Mouse (Mus musculus): ENCODE measurements around the gene Pla2g7.

The Pla2g7 gene

DNA sequence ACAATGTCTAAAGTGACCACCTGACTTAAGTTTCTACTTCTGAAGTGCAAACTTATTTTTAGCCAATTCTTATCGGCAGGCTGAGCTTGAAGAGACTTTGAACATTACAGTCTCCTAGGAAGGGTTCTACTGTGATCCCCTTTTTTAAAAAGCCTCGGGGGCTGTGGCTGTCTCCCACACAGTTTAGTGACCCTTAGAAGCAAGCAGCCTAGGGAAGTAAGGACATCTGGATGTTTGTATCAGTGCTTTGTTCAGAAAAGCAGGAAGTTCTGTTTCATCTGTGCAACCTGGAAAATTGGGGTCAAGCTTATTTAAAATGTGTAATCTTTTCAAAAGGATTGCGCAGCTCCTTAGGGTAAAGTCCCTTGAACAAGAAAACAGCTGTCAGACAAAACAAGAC is 12.6 kb downstream of the Pla2g7 start:
- in situ Hi-C loops (cut with MboI, MseI), result no loop called here

DNA sequence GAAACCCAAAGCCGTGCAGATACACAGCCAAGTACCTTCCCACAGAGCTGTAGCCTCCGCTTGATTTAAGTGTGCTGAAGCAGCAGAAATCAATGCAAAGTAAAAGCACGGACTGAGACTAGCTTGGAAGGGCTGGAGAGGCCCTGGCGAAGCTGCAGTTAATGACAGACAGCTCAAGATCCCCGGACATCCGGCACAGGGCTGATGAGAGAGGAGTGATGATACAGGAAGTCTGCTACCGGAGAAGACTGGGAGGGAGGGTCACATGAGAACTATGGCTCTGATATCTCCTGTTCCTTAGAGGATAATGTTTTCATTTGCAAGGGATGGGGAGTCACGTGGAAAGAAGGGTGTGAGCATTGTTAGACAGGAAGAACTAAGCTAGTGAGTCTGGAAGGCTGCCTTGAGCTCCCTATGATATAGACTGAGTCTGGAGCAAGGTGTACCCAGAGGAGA is 13.1 kb downstream of the Pla2g7 start:
- in situ Hi-C loops (cut with MboI, MseI), result no loop called here

DNA sequence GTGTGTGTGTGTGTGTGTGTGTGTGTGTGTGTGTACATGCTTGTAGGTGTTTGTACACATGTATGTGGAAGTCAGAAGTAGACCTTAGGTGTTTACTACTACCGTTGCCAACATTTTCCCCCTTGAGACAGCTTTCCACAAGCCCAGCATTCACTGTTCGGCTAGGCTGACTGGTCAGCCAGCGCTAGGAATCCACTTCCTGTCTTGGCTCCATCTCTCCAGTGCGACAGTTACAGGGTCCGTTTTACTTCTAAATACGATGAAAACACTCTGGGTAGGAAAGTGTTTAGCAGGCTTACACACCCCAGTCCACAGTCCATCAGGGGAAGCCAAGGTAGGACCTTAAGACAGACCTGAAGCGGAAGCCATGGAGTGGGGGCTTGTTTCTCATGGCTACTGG is 16.9 kb downstream of the Pla2g7 start:
- in situ Hi-C loops (cut with MboI, MseI), result no loop called here

DNA sequence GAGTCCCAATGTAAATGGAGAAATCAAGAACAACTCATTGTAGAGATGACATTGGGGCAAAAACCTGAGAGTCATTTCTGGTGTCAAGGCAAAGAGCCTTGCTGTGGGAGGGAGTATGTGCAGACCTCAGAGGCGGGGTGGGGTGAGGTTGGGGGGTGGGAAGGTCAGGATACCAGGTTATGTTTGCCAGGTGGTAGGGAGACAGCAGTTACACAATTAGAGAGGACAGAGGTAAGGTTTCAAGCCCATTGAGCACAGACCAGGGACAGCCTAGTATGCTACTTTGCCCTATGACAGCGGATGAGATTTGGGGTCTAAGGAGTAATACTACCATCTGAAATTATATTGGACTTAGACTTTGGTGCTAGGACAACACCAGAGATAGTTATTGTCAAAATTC is 19.4 kb downstream of the Pla2g7 start:
- in situ Hi-C loops (cut with MboI, MseI), result no loop called here

DNA sequence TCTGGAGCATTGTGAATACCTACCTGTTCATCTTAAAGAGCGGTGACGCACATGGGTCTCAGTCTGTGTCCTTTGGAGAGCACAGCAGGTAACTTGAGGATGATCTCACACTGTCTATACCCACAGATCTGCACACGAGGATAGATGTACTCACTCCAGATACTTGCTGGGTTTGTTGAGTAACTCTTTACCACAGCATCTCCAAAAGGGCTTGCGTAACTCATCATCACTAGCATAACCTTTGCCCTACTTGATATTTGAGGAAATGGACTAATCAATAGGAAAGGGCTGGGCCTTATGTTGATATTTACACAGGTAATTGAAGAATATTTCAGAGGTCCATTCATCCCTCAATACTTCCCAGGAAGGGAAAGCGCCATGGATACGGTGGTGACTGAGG is 21.9 kb downstream of the Pla2g7 start:
- in situ Hi-C loops (cut with MboI, MseI), result no loop called here

DNA sequence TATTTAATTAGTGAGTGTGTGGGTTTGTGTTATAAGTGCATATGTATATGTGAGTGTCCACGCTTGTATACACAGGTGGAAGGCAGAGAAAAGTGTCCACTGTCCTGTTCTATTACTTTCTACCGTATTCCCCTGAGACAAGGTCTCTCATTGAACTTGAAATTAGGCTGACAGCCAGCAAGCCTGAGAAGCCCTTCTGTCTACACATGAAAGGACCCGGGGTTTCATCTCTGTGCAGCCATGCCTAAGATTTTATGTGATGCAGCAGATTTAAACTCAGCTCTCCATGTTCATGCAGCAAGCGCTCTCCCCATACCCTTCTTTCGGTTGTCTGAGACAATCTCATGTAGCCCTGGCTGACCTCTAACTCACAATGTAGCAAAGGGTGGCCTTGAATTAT is 22.6 kb downstream of the Pla2g7 start:
- in situ Hi-C loops (cut with MboI, MseI), result no loop called here

DNA sequence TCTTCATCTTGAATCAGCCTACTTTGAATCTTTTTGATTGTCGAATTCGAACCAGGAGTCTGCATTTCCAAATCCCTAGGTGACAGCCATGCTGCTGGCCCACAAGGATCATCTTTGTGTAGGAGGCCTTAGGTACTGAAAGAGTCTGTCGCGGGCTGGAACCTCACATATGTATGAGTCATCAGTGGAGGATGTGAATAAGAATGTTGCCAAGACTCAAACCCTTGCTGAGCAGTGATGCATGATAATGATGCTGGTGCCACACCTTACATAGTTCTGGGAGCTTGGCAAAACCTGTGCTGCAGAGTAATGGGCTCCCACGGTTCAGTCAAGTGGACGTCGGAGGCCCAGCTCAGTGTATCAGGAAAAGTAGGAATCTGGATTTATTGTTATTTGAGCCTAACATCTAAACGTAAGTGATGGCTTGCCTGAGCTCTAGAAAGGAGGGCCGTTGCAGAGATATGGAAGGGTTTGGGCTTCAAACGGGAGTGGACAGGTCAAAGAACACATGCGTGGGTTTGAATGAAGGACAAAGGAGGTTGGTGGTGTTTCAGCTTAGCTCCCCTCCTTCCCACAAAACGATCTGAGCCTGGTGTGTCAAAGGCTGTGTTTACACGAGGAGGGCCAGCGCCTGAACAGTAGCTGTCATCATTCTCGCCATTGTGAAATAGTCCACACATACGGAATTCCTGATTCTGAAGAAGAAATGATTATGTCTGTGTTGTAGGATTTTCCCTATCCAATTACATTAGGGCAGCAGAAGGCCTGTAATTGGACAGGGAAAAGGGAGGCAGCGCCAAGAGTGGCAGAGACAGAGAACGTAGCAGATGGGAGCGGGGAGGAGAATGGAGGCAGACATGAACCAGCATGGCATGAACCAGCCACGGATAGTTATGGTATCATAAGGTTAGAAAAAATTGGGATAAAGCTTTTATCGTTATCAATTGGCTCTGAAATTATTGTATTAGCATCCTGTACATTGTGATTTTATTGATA is 24.7 kb downstream of the Pla2g7 start:
- in situ Hi-C loops (cut with MboI, MseI), result no loop called here

DNA sequence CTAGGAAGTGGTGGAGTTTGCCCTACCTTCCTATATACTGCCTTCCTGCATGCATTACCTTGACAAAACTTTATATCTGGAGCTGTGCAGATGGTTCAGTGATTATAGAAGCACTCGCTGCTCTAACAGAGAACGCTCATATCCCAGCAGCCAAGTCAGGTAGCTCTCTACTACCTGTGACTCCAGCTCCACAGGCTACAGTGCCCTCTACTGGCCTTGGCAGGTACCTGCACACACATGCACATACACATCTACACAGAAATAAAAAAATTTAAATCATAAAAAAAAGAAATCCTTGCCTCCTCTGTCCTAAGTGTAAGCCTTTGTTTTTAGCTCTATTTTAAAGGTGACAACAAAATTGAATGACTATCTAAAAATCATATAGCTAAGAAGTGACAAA is 29.8 kb downstream of the Pla2g7 start:
- in situ Hi-C loops (cut with MboI, MseI), result loop anchor here (5.0 kb wide), 1 partner anchor 335 kb away; no protein-coding TSS in a partner anchor

DNA sequence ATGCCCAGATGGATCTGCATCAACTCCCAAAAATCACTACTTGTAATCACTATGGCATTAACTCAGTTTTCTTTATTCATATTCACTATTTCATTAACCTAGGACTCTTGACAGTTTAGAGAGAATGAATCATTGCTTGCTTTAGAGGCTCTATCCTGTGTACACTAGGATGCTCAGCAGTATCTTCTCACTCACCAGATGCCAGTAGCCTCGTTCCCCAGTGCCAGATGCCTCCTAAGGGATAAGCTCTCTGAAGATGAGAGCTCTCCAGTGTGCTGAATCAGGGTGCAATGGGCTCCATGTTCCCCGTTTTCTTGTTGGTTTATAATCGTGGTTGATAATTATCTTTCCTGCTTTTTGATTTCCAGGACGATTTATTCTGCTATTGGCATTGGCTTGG is 30.8 kb downstream of the Pla2g7 start:
- in situ Hi-C loops (cut with MboI, MseI), result loop anchor here (5.0 kb wide), 1 partner anchor 336 kb away; no protein-coding TSS in a partner anchor

DNA sequence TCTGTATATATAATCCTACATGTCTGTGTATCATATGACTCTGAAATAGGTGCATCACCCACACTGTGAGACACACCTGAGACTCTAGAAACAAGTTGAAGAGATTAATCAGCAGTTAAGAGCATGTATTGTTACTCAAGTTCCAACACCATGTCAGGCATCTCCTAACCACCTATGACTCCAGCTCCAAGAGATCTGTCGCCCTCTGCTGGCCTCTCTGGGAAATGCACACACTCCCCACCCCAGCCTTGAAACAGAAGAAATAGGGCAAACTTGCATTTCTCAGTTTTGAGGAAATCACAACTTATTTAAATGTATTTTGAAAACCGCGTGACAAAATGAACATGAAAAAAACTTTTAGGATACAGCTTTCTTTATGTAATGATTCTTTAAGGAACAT is 38.8 kb downstream of the Pla2g7 start:
- in situ Hi-C loops (cut with MboI, MseI), result no loop called here

DNA sequence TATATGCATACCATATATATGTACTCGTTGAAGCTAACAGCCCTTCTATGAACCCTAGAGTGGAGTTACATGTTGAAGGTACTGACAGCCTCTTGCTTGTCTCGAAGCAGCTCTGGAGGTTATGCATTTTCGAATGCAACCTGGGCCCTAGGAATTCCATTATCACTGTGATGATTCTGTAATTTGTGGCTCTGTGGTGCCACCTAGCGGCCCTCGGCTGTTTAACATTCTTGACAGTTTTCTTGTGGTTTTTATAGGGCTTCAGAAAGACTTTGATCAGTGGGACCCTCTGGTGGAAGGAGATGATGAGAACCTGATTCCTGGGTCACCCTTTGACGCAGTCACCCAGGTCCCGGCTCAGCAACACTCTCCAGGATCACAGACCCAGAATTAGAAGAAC is 43.7 kb downstream of the Pla2g7 start:
- in situ Hi-C loops (cut with MboI, MseI), result loop anchor here (5.0 kb wide), 1 partner anchor 89 kb away; no protein-coding TSS in a partner anchor

DNA sequence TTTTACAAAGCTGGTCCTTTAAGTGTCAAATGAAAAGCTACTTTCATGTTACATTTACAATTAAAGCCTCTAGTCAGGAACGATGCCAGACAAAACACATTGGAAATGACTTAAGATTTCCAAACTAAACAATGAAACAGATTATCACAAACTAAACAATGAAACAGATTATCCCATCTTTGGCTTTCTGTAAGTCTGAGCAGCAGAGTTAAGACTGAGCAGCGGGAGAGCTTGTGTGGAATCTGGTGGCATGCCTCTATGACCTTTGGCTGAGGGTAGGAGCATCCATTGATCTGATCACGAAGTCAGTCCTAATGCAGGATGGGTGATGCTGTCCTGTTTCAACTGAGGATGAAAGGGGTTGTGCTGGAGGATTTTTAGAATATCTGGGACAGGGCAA is 44.3 kb downstream of the Pla2g7 start:
- in situ Hi-C loops (cut with MboI, MseI), result loop anchor here (5.0 kb wide), 1 partner anchor 90 kb away; no protein-coding TSS in a partner anchor

DNA sequence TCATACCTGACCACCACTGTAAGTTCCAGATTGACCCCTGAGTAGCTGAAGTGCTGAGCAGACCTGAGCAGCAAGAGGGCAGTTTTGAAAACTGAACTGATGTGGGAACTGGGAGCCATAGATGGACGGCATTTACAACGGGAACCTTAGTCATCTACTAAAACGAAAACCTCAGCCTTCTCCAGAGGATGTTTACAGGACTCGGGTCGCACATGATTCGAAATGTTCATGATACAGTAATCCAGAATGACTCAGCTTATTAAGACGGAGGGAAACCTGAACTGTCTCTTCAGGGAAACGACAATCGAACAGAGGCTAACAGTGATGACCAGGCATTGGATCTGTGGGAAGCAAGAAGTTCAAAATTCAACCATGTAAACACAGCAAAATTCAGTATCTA is 51.3 kb downstream of the Pla2g7 start:
- in situ Hi-C loops (cut with MboI, MseI), result no loop called here

DNA sequence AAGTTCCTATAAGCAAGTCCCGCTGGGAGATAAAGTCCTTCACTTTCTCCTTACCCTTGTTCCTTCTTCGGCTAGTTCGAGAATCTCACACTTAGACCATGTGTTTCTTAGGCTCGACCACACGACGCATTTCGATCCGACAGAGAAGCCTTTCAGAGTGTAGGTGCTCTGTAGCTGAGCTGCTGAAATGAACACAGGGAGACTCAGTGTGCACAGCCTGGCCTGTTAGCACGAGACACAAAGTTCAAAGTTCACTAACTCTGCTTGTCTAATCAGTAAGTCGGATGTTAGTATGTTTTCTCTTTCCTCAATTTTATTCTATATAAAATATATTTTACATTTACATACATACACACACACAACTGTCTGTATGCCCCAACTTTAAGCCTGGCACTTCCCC is 54.2 kb downstream of the Pla2g7 start:
- in situ Hi-C loops (cut with MboI, MseI), result no loop called here

DNA sequence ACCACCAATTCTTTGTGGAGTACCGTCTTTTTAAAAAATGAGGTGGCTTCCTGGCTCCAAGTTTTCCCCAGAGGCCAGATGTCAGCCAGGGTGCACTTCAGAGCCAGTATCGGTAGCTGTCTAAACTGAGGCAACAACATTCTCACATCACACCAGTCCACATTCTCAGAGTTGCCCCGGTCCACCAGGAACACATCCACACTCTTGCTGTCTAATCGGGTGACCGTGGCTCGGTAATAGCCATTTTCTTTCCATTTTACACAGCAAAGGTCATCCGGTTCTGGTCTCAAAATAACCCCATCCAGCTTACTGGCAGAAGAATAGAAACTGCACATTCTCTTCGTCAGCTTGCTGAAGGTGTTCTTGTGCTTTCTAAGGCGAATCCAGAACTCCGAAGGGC is 60.3 kb downstream of the Pla2g7 start:
- in situ Hi-C loops (cut with MboI, MseI), result no loop called here

DNA sequence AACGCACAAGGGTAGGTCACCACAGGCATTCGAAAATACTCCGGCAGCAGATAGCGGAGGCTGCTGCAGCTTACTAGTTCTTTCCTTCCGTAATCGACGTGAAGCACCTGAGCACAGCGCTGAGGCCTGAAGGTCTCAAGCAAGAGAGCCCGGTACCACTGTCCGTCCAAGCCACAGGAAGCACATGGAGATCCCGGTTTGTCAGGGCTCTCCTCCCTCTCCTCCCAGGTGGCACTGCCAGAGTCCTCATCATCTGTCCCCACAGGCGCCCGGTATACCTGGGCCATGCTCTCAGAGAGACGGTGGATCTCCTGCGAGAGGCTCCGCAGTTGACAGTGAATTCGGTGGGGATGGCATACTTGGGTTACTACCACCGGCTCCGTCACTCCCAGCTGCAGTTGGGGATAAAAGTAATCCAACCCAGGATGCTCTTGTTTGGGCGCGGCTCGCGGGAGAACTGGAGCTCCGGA is 61.2 kb downstream of the Pla2g7 start:
- in situ Hi-C loops (cut with MboI, MseI), result no loop called here

DNA sequence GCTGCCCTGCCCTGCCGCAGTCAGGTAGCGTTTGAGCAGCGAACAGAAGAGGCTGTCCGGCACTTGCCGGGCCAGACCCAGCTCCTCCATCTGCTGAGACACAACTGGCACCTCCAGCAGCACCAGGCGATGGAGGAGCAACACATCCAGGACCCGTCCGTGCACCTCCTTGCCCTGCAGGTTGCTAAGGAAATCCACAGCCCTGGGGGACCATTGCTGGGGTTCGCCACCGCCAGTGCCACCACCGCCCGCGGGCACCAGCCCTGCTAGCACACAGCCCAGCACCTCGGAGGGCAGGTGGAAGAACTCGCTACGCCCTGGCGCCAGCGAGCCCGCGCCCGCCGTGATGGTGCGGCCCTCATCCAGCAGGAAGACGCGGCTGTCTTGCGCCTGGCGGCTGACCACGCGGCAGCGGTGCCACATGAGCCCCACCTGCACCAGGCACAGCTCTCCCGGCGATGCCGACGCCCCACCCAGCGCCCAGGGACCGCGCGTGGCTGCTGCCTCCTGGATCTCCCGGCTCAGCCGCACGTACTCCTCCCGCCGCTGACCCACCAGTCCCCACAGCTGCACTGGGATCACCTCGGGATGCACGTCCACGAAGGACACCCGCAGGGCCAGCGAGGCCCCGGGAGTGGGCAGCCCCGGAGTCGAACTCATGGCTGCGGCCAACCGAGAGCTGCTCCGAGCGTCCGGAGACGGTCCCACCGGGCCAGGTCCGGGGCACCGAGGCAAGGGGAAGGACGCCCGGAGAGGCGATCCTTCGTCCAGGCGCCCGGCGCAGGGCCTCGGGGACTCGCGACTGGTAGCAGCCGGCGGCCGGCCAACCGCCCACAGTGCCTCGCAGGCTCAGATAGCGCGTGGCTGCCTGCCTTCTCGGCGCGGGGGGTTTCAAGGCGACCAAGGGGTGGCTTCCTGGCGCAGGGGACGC is 61.9 kb downstream of the Pla2g7 start, which contains the start of gene Tdrd6:
Gene Tdrd6 (minus strand): TSS at position 804 of the 931 bp plus-strand sequence.
- in situ Hi-C loops (cut with MboI, MseI), result no loop called here

DNA sequence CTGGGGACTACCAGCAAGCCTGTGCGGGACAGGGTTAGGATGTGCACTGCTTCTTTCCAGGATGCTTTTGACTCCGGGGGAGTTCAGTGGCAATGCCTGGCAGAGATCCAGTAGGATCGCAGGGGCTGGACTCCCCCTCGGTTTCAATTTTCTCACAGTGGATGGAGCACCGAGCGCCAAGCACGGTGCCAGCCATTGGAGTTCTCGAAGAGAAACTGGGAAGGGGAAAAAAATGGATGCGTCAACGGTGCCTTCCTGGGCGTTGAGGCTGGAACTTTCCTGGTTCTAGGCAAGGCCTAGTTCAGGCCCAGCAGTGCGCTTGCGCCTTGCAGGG is 62.5 kb downstream of the Pla2g7 start:
- in situ Hi-C loops (cut with MboI, MseI), result no loop called here

DNA sequence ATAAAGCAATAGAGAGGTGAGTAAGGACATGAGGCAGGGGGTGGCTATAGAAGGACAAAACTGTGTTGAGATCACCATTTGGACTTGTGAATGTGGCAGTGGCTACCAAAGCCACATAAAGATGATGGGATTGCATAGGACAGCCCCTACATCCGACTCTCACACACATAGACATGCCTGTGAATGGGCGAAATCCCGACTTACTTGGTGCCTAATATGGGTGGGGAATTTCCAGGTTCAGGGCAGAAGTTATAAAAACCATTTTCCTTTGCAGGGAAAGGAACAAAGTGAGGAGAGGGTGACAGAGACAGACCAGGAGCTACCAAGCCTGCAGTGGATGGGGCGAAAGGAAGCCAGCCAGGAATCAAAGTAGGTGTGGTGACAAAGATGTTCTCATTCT is 69.2 kb downstream of the Pla2g7 start:
- in situ Hi-C loops (cut with MboI, MseI), result no loop called here

DNA sequence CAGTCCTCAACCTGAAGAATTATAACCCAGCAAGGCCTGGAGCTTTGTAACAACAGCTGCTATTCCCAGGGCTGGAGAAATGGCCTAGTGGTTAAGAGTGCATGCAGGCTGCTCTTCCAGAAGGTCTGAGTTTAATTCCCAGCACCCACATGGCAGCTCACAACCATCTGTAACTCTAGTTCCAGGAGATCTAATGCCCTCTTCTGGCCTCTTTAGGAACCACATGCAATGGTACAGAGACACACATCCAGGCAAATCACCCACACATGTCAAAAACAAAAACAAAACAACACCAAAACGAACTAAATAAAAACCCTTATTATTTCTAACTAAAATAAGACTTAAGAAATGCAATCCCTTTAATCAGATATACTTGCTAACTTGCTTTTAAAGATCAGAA is 72.9 kb downstream of the Pla2g7 start:
- in situ Hi-C loops (cut with MboI, MseI), result no loop called here

DNA sequence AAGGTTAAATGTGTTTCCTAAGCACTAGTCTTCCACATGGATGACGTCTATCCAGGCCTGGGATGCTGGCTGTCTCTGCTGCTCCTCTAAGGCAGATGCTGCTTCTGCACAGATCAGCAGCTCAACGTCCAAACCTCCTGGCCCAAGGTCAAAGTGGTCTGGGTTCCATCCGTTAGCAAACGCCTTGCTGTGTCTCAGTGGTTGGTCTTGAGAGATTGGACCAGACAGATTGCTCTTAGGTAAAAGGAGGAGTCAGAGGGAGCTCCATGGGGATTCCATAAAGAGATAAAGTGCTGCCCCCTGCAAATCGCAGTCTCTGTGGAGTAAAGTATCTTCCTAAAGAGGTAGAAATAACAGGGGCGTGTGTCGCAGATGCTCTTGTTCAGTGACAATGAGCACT is 75.3 kb downstream of the Pla2g7 start:
- in situ Hi-C loops (cut with MboI, MseI), result no loop called here

DNA sequence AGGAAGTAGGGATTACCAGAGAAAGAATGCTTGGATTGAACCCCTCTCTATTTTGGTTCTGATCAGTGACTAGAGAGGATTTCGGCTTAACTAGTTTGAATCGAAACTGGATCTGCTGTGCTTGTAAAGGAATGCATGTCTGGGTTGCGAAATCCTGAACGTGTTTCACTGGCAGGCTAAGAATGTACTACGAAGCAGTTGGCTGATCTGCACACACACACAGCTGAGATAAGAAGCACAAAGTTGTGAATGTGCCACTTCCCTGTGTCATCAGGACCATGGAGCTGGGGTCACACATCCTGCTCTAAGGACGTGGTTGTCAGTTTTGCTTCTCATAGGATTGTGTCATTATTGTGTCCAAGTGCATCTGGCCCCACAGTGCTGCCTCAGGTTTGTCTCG is 76.5 kb downstream of the Pla2g7 start:
- in situ Hi-C loops (cut with MboI, MseI), result no loop called here

Measured in T-helper 2 cell (primary cell).